Mouse (Mus musculus) CH12.LX (cell line): ENCODE measurements around the gene Nhej1.

Experiments
- CHD1 ChIP-seq: IDR thresholded peaks from 2 replicates; pipeline ENCODE4 v1.6.1; 2012; ENCODE audit warnings: low read depth, low read length, improper control_type of control experiment, inconsistent platforms
- CHD2 ChIP-seq: IDR thresholded peaks from 2 replicates; pipeline ENCODE4 v1.6.1; 2011; ENCODE audit warnings: low read length, improper control_type of control experiment
- CTCF ChIP-seq, 2 experiments: IDR thresholded peaks in 1 of 2; conservative IDR thresholded peaks in 1 of 2; 2 replicates each; pipeline ENCODE4 v1.5.1; 2011 to 2012; ENCODE audit warnings: low read depth in 2 of 2, low read length in 2 of 2, improper control_type of control experiment in 1 of 2, inconsistent platforms in 1 of 2, mild to moderate bottlenecking in 1 of 2, moderate library complexity in 1 of 2
- POLR2A ChIP-seq: IDR thresholded peaks from 2 replicates; pipeline ENCODE4 v1.6.1; 2011; ENCODE audit warnings: low read depth, mild to moderate bottlenecking, improper control_type of control experiment, low read length
- POLR2AphosphoS2 ChIP-seq: IDR thresholded peaks from 2 replicates; pipeline ENCODE4 v1.6.1; 2011; ENCODE audit warnings: low read depth, low read length, improper control_type of control experiment
- USF2 ChIP-seq: conservative IDR thresholded peaks from 2 replicates; pipeline ENCODE4 v1.6.1; 2011; ENCODE audit warnings: low read depth, low read length, improper control_type of control experiment
- ZC3H11A ChIP-seq: IDR thresholded peaks from 2 replicates; pipeline ENCODE4 v1.6.1; 2012; ENCODE audit warnings: low read depth, mild to moderate bottlenecking, inconsistent platforms, low read length, improper control_type of control experiment

DNA sequence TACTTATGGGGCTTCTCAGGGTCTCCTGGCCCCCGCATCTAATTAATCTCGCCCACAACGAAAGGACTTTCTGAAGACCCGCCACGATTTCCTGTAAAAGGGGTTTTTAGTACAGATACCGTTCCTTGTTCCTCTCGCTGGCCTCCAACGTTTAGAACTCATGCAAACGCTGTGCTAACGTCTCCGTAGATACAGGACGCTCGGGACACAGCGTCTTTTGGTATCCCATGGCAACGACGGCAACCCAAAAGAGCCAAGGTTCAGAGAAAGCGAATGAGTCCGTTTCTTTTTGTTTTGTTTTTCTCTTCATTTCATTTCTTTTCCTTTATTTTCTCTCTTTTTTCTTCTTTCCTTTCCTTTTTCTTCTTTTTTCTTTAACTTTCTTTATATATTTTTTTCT is 189.6 kb downstream of the Nhej1 start, which contains the start of gene Cfap65:
- TF ChIP-seq ZC3H11A (no peak), POLR2A (no peak), CTCF (conservative IDR thresholded peaks at IDR 0.05 in 1 of 2, IDR thresholded peaks at IDR 0.05 in 1 of 2; ENCODE audit: low read depth in 2 of 2, low read length in 2 of 2) (no peak), CHD1 (no peak), POLR2AphosphoS2 (no peak), CHD2 (no peak), USF2 (no peak)
